Mouse (Mus musculus): ENCODE measurements around the gene Large1. TPM values are rescaled to one million over a fixed set of nuclear protein-coding genes. Genes with fewer than 3 reads are reported as not detected.

Large1 gene
- polyA plus RNA-seq, 1 experiment from 2014 or later: 7.3 TPM

- 69% methylated on average over 2 of the region's 2 CpGs for WGBS
- H3K27me3 ChIP-seq (ENCODE audit: insufficient read depth, poor library complexity, severe bottlenecking): no peaks in the 10 kb centered on the region
- no peaks in the 10 kb centered on the region for H3K9me3 ChIP-seq
- no peaks in the 10 kb centered on the region for H3K36me3 ChIP-seq
- no peak overlapping the region for H3K4me3 ChIP-seq
- 0 out of 2 replicates have a peak, but pooled peaks cover 4% of the 10 kb centered on the region for H3K4me1 ChIP-seq (replicated peaks)
- no peak overlapping the region for H3K27ac ChIP-seq
- DNase-seq (ENCODE audit: low spot score): no peak
Observed at GRCm38 (mm10) chr8:72919182-72919902, 434.0 kb downstream of the Large1 start.

- no peak overlapping the region for H3K27ac ChIP-seq
- no peak for DNase-seq (ENCODE audit: low spot score)
- 86% methylated on average over 4 of the region's 4 CpGs for WGBS
- H3K27me3 ChIP-seq (ENCODE audit: insufficient read depth, poor library complexity, severe bottlenecking): no peaks in the 10 kb centered on the region
- H3K4me1 ChIP-seq (replicated peaks): no peaks in the 10 kb centered on the region
- no peaks in the 10 kb centered on the region for H3K36me3 ChIP-seq
- no peaks in the 10 kb centered on the region for H3K9me3 ChIP-seq
- no peak overlapping the region for H3K4me3 ChIP-seq
Observed at GRCm38 (mm10) chr8:72905491-72905890, 447.8 kb downstream of the Large1 start.

DNA sequence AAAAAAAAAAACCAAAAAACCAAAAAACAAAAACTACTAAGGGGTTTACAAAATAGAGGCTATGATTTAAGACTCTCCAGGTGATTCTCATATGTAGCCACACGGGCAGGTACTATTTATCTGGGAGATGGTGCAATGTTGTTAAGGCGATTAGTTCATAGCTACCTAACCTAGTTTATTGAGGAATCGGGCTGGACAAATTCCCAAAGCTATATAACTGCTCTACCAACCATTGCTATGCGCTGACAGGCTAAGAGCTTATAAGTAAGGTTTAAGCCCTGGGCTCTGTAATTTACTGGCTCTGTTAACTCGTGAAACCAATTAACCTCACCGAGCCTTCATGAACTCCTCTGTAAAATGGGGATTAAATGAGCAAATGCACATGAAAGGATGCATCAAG is 451.7 kb downstream of the Large1 start:
- no peaks in the 10 kb centered on the region for H3K27me3 ChIP-seq (ENCODE audit: insufficient read depth, poor library complexity, severe bottlenecking)
- WGBS: 93% methylated on average over 6 of the region's 6 CpGs
- no peak for DNase-seq (ENCODE audit: low spot score)
- H3K4me1 ChIP-seq (replicated peaks): no peaks in the 10 kb centered on the region
- H3K4me3 ChIP-seq: no peak overlapping the region
- no peaks in the 10 kb centered on the region for H3K9me3 ChIP-seq
- no peaks in the 10 kb centered on the region for H3K36me3 ChIP-seq
- H3K27ac ChIP-seq: no peak overlapping the region

DNA sequence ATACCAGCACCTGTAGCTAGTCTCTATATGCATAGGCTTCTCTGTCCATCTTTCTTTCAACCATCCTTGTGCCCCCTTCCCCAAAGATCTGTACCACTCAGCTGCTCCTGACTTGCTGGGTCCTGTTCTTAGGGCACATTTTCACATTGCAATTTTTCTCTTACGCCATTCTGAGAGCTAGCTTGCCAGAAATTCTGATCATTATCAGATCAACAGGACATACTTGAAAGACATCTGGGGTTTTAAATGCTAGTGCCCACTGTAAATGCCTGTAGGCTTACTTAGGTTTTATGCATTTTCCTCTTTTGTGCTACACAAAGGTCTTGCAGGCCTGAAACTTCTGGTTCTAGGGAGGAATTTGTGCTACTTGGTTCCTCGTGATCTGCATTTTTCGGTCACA is 454.0 kb downstream of the Large1 start:
- no peak for DNase-seq (ENCODE audit: low spot score)
- no peak overlapping the region for H3K4me3 ChIP-seq
- no peaks in the 10 kb centered on the region for H3K9me3 ChIP-seq
- H3K4me1 ChIP-seq (replicated peaks): no peaks in the 10 kb centered on the region
- no peak overlapping the region for H3K27ac ChIP-seq
- no peaks in the 10 kb centered on the region for H3K36me3 ChIP-seq
- WGBS: 96% methylated on average over 3 of the region's 3 CpGs
- no peaks in the 10 kb centered on the region for H3K27me3 ChIP-seq (ENCODE audit: insufficient read depth, poor library complexity, severe bottlenecking)

DNA sequence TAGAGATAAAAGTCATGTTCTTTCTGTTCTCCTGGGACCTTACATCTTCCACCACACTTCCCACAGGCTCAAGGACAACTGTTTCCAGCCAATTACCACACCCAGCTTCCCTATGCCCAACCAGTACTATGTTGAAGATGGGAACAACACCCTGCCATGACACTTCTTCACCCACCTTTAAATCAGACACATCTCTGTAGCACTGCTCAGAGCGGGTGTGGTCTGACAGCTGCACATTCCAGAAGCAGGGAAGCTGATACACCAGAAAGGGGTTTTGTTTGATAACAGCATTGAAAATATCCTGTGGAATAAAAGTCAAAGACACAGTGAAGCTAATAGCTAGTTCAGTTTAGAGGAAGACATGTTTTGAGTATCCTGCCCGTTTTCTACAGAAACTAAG is 470.3 kb downstream of the Large1 start:
- Histone ChIP-seq H3K27me3 (ENCODE audit: insufficient read depth, poor library complexity, severe bottlenecking) (no peaks in the 10 kb centered on the region), H3K36me3 (peaks cover 5% of the 10 kb centered on the region; the same call in 1 of the 2 replicates), H3K9me3 (no peaks in the 10 kb centered on the region), H3K27ac (no peak overlapping the region), H3K4me1 (replicated peaks) (no peaks in the 10 kb centered on the region), H3K4me3 (no peak overlapping the region)
- no peak for DNase-seq (ENCODE audit: low spot score)
- 93% methylated on average over 2 of the region's 2 CpGs for WGBS

GRCm38 (mm10) chr8:72873411-72873810 is 479.9 kb downstream of the Large1 start:
- H3K27ac ChIP-seq: no peak overlapping the region
- H3K4me1 ChIP-seq (replicated peaks): no peaks in the 10 kb centered on the region
- no peaks in the 10 kb centered on the region for H3K9me3 ChIP-seq
- no peak for DNase-seq (ENCODE audit: low spot score)
- 90% methylated on average over 2 of the region's 2 CpGs for WGBS
- no peaks in the 10 kb centered on the region for H3K27me3 ChIP-seq (ENCODE audit: insufficient read depth, poor library complexity, severe bottlenecking)
- no peaks in the 10 kb centered on the region for H3K36me3 ChIP-seq
- H3K4me3 ChIP-seq: no peak overlapping the region

GRCm38 (mm10) chr8:72846881-72847280 is 506.5 kb downstream of the Large1 start:
- no peak for DNase-seq (ENCODE audit: low spot score)
- Histone ChIP-seq H3K36me3 (peaks cover 19% of the 10 kb centered on the region), H3K27ac (no peak overlapping the region)

GRCm38 (mm10) chr8:72835863-72836262 is 517.5 kb downstream of the Large1 start:
- Histone ChIP-seq H3K27me3 (ENCODE audit: insufficient read depth, poor library complexity, severe bottlenecking) (no peaks in the 10 kb centered on the region), H3K27ac (no peak overlapping the region), H3K4me1 (replicated peaks) (no peaks in the 10 kb centered on the region), H3K9me3 (no peaks in the 10 kb centered on the region), H3K4me3 (no peak overlapping the region), H3K36me3 (0 out of 2 replicates have a peak, but pooled peaks cover 8% of the 10 kb centered on the region)
- 84% methylated on average over 4 of the region's 4 CpGs for WGBS
- DNase-seq (ENCODE audit: low spot score): no peak

More at GRCm38 (mm10) chr8:72846881-72847280, 506.5 kb downstream of the Large1 start:
- Histone ChIP-seq H3K4me1 (replicated peaks) (no peaks in the 10 kb centered on the region), H3K9me3 (no peaks in the 10 kb centered on the region), H3K27me3 (ENCODE audit: insufficient read depth, poor library complexity, severe bottlenecking) (no peaks in the 10 kb centered on the region), H3K4me3 (no peak overlapping the region)

DNA sequence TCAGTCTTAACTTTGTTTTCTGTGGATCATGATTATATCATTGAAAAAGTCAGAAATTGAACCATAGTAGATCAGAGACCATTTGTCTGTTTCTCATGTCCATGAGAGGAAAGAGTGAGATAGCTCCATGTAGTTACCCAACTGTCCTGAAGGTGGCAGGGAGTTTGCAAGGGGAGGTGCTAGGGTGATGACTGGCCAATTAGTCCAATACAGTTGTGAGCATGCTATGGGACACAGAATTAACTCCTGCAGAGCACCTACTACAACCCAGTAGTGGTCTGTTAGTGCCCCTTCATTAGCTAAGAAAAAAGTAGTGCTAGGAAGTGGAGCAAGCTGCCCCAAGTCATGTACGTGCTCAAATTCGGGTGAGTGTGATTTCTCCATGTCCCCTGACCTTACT is 520.2 kb downstream of the Large1 start:
- no peak for DNase-seq (ENCODE audit: low spot score)
- Histone ChIP-seq H3K4me3 (no peak overlapping the region), H3K9me3 (no peaks in the 10 kb centered on the region), H3K4me1 (replicated peaks) (no peaks in the 10 kb centered on the region), H3K27ac (no peak overlapping the region), H3K27me3 (ENCODE audit: insufficient read depth, poor library complexity, severe bottlenecking) (no peaks in the 10 kb centered on the region), H3K36me3 (0 out of 2 replicates have a peak, but pooled peaks cover 8% of the 10 kb centered on the region)
- 77% methylated on average over 2 of the region's 2 CpGs for whole genome bisulfite sequencing

GRCm38 (mm10) chr8:72832371-72832770 is 521.0 kb downstream of the Large1 start:
- DNase-seq (ENCODE audit: low spot score): no peak
- 93% methylated on average over 1 of the region's 1 CpGs for WGBS
- no peaks in the 10 kb centered on the region for H3K9me3 ChIP-seq
- H3K4me3 ChIP-seq: no peak overlapping the region
- 0 out of 2 replicates have a peak, but pooled peaks cover 7% of the 10 kb centered on the region for H3K36me3 ChIP-seq
- no peaks in the 10 kb centered on the region for H3K27me3 ChIP-seq (ENCODE audit: insufficient read depth, poor library complexity, severe bottlenecking)
- H3K27ac ChIP-seq: no peak overlapping the region
- no peaks in the 10 kb centered on the region for H3K4me1 ChIP-seq (replicated peaks)

DNA sequence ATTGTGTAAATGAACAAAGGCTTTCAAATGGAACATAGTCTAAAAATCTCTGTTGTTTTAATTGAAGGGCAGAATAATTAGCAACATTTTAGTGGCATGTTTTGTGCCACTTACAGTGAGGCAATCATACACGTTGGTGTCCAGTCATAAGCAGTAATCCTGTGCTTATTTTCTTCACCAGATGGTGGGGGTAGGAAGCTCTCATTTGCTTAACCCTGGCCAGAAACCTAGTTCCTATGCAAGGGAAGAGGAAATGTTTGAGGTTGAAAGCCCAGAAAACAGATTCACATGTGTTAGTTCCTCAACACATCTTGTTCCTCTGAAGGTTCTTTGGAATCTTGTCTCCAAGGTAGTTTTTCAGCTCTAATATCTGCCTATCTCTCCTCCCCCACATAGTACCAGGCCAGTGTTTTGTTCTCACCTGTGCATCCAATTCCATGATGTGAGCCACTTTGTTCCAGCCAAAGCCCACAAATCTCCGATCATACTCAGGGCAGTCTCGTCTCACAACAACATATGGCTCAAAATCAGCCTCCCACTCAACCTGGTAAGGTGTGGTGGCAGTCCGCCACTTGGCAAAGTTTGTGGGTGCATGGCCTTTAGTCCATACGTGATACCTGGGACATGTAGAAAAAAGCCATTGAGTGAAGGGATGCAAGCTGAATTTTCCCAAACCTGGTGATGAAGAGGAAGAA is 535.5 kb downstream of the Large1 start:
- H3K4me3 ChIP-seq: no peak overlapping the region
- H3K27ac ChIP-seq: no peak overlapping the region
- peaks cover 13% of the 10 kb centered on the region for H3K36me3 ChIP-seq
- no peaks in the 10 kb centered on the region for H3K4me1 ChIP-seq (replicated peaks)
- H3K27me3 ChIP-seq (ENCODE audit: insufficient read depth, poor library complexity, severe bottlenecking): no peaks in the 10 kb centered on the region
- WGBS: 90% methylated on average over 5 of the region's 5 CpGs
- DNase-seq (ENCODE audit: low spot score): no peak
- H3K9me3 ChIP-seq: no peaks in the 10 kb centered on the region

- Histone ChIP-seq H3K4me1 (replicated peaks) (no peaks in the 10 kb centered on the region), H3K36me3 (peaks cover 13% of the 10 kb centered on the region), H3K4me3 (no peak overlapping the region), H3K27ac (no peak overlapping the region), H3K9me3 (no peaks in the 10 kb centered on the region), H3K27me3 (ENCODE audit: insufficient read depth, poor library complexity, severe bottlenecking) (no peaks in the 10 kb centered on the region)
- DNase-seq (ENCODE audit: low spot score): no peak
Observed at GRCm38 (mm10) chr8:72816679-72817078, 536.7 kb downstream of the Large1 start.

DNA sequence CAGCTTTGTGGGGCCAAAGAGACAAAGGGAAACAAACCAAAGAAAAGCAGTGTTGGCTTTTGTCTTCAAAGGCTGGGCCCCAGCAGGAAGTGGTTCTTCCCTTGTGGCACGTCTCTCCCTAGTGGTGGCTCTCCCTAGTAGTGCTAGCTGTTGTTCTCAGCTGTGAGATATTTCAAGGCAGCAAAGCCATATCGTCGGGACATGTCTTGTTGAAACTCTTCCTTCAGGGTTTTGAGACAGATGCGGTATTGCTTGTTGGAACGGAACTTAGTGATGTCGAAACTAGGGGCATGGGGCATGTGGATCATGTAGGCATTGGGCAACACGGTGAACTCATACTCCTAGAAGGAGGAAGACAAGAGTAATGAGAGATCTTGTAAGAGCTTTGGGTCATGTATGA is 537.7 kb downstream of the Large1 start:
- Histone ChIP-seq H3K9me3 (no peaks in the 10 kb centered on the region), H3K27ac (no peak overlapping the region), H3K36me3 (peaks cover 13% of the 10 kb centered on the region), H3K27me3 (ENCODE audit: insufficient read depth, poor library complexity, severe bottlenecking) (no peaks in the 10 kb centered on the region), H3K4me3 (no peak overlapping the region), H3K4me1 (replicated peaks) (no peaks in the 10 kb centered on the region)
- no peak for DNase-seq (ENCODE audit: low spot score)
- WGBS: 86% methylated on average over 7 of the region's 7 CpGs

Data from hindbrain, embryonic 10.5 days (tissue).